Mouse (Mus musculus): ENCODE results near the gene Zfp597. TPM values are rescaled to one million over a fixed set of nuclear protein-coding genes. Genes with fewer than 3 reads are reported as not detected.

Gene Zfp597
- 6.6 TPM for polyA plus RNA-seq (2021)

- H3K27me3 ChIP-seq: no peaks in the 10 kb centered on the region
- ChIA-PET CTCF (interaction anchor here (1.2 kb wide), 1 partner anchor 22 kb away, joined by 3 read pairs; no protein-coding TSS in a partner anchor), POLR2A (interaction anchor here (0.6 to 1.4 kb wide), 2 partner anchors 12 to 181 kb away, joined by 3 read pairs; partner anchors contain the start of gene Naa60)
- peak; percentile 96 for ATAC-seq
- DNase-seq (ENCODE audit: low read depth, low spot score): peak; percentile 51
- peak; percentile 72 for TF ChIP-seq CTCF (IDR thresholded peaks at IDR 0.05)
- in situ Hi-C loops (cut with MboI; ENCODE audit: low pct_unique_long_range_greater_than_20kb): no loop called here
These were observed at the start of gene Zfp597, which contains the start of gene Gm20695 for GRCm38 (mm10) chr16:3884201-3885064. Gene Zfp597 (minus strand): TSS chr16:3884561. Gene Gm20695 (plus strand): TSS chr16:3884648.

DNA sequence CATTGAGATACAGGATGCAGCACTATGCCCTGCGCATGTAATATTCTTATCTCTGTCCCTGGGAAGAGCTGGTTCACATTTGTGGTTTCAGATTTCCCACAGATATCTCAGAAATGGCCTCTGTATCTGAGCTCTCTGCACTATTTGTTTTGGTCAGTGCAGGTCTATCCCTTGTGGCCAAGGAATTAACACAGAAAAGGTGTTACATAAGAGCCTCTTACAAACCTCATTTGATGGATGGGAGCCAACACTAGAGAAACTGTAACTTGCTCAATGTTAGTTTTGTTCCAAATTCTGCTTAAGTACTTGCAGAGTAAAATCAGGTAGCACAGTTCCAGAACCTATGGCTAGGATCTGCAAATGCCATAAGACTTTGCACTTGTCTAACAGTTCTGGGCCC, 49.7 kb upstream of the Zfp597 start:
- CTCF ChIA-PET: interaction anchor here (0.7 kb wide), 1 partner anchor 25 kb away, joined by 3 read pairs; the partner anchor contains the start of genes 1700037C18Rik and Cluap1
- in situ Hi-C loops (cut with MboI; ENCODE audit: low pct_unique_long_range_greater_than_20kb): no loop called here
- POLR2A ChIA-PET: no interaction called here
- DNase-seq (ENCODE audit: low read depth, low spot score): no peak
- no peak for TF ChIP-seq CTCF (IDR thresholded peaks at IDR 0.05)
- peak; percentile 26 for ATAC-seq
- no peaks in the 10 kb centered on the region for H3K27me3 ChIP-seq

DNA sequence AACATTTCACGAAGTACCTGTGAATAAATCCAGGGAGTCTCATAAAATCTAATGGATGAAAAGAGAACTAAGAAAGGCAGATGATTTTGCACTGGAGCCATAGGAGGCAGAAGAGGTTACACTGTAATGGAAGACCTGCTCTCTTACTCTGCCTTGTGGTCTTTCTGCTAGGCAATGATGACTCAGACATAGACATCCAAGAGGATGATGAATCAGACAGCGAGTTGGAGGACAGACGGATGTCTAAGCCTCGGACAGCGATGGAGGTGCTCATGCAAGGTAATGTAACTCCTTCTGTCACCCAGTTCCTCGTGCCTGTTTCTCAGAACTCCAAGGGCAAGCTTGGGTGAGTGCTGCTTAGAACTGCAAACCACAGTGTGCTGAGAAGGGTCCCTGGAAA, 49.2 kb upstream of the Zfp597 start:
- CTCF ChIA-PET: no interaction called here

DNA sequence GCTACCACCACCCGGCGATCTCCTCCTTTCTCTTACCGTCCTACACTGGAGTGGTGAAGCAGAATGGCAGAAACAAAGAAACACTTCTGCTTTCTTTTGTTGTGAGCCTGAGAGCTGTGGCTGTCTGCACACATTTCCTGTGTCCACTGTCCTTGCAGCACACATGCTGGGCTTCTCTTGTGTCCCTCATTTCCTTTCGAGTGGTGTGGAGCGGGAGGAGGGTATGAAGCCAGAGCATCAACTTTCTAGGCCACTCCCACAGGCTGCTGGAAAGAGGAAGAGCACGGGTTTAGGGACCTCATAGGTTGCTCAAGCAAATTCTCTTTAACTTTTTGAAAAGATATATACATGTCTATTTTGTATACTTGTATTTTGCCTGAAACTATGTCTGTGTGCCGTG, 44.8 kb upstream of the Zfp597 start:
- no peak for TF ChIP-seq CTCF (IDR thresholded peaks at IDR 0.05)
- CTCF ChIA-PET: interaction anchor here (1.3 kb wide), 1 partner anchor 12 kb away, joined by 3 read pairs; no protein-coding TSS in a partner anchor
- in situ Hi-C loops (cut with MboI; ENCODE audit: low pct_unique_long_range_greater_than_20kb): no loop called here
- DNase-seq (ENCODE audit: low read depth, low spot score): no peak
- ATAC-seq: no peak
- H3K27me3 ChIP-seq: no peaks in the 10 kb centered on the region
- POLR2A ChIA-PET: no interaction called here

More for the DNA sequence above, 49.2 kb upstream of the Zfp597 start:
- DNase-seq (ENCODE audit: low read depth, low spot score) (peak; percentile 10), ATAC-seq (no peak)
- in situ Hi-C loops (cut with MboI; ENCODE audit: low pct_unique_long_range_greater_than_20kb): no loop called here
- no peak for TF ChIP-seq CTCF (IDR thresholded peaks at IDR 0.05)
- POLR2A ChIA-PET: no interaction called here
- H3K27me3 ChIP-seq: no peaks in the 10 kb centered on the region

DNA sequence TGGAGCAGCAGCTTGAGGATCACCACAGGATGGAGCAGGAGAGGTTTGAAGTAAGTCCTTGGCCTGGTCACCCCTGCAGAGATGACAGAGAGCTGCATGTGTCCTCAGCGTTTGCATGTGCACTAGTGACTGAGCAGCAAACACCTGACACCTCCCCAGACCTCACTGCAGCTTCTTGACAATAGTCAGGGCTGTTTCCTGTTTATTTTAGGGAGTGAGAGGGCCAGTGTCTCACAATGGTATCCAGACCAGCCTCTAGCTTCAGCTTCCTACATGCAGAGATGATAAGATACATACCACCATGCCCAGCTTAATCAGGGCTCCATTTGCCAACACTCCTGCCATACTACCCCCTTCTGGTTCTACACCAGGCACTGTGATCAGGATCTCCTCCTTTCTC, 44.2 kb upstream of the Zfp597 start:
- in situ Hi-C loops (cut with MboI; ENCODE audit: low pct_unique_long_range_greater_than_20kb): no loop called here
- ChIA-PET CTCF (no interaction called here), POLR2A (no interaction called here)
- ATAC-seq: no peak
- no peaks in the 10 kb centered on the region for H3K27me3 ChIP-seq
- no peak for DNase-seq (ENCODE audit: low read depth, low spot score)
- no peak for TF ChIP-seq CTCF (IDR thresholded peaks at IDR 0.05)

DNA sequence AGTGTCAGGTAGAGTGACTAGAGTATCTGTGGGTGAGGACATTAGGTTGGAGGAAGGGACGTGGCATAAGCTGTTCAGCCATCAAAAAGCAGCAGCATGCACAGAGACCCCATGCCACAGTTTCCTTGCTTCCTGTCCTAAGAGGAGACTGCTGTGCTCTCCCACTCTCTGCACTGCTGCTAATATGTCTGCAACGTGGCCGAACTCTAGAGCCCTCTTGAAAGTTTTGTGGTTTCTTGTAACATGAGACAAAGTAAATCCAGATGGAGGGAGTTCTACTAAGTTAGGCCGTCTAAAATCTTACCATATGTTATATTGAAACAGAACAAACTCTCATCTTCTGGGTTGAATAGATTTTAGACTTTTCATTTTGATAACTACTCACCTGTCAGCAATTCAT, 39.6 kb upstream of the Zfp597 start:
- no peak for ATAC-seq
- no peaks in the 10 kb centered on the region for H3K27me3 ChIP-seq
- ChIA-PET CTCF (no interaction called here), POLR2A (no interaction called here)
- DNase-seq (ENCODE audit: low read depth, low spot score): no peak
- in situ Hi-C loops (cut with MboI; ENCODE audit: low pct_unique_long_range_greater_than_20kb): no loop called here
- no peak for TF ChIP-seq CTCF (IDR thresholded peaks at IDR 0.05)

DNA sequence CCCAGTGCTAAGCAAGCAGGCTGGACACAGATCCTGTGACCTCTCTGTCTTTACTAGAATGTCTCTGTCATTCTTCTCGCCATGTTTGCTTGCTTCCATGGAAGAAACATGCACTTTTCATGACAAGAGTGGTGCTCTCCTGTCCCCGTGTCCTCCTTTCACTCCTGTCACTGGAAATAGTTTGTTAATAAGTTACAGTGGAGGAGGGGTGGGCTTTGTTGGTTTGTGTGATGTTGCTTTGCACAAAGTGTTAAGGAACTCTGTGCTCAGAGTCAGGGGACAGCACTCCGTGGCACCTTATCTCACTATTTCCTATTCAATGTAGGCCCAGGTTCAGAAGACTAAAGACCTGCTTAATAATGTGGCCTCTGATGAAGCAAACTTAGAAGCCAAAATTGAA, 39.2 kb upstream of the Zfp597 start:
- ATAC-seq (no peak), DNase-seq (ENCODE audit: low read depth, low spot score) (no peak)
- in situ Hi-C loops (cut with MboI; ENCODE audit: low pct_unique_long_range_greater_than_20kb): no loop called here
- ChIA-PET CTCF (no interaction called here), POLR2A (no interaction called here)
- H3K27me3 ChIP-seq: no peaks in the 10 kb centered on the region
- no peak for TF ChIP-seq CTCF (IDR thresholded peaks at IDR 0.05)

- no peak for DNase-seq (ENCODE audit: low read depth, low spot score)
- no peak for TF ChIP-seq CTCF (IDR thresholded peaks at IDR 0.05)
- ChIA-PET POLR2A (no interaction called here), CTCF (interaction anchor here (0.8 to 0.9 kb wide), 2 partner anchors 9 to 14 kb away, joined by 3 read pairs; no protein-coding TSS in a partner anchor)
- H3K27me3 ChIP-seq: no peaks in the 10 kb centered on the region
- no peak for ATAC-seq
- in situ Hi-C loops (cut with MboI; ENCODE audit: low pct_unique_long_range_greater_than_20kb): no loop called here
These were observed 36.4 kb upstream of the Zfp597 start for GRCm38 (mm10) chr16:3920756-3921155.

DNA sequence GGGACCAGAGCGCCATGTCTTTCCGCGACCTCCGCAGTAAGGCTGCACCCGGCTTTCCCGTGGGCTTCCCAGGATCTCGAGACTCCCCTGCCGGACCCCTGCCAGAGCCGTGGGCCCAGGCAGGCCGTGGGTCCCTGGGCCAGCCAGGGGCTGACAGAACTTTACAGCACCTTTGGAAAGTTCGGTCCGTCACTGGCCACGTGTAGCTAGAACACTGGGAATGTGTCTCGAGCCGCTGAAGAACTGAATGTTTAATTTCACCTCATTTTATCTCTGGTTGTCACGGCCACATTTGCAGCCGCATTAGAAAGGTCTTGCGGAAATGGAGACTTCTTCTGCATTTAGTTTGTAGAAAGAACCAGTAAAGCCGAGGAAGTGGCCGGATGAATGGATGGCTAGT, 24.8 kb upstream of the Zfp597 start:
- in situ Hi-C loops (cut with MboI; ENCODE audit: low pct_unique_long_range_greater_than_20kb): loop anchor here (10.0 kb wide), 1 partner anchor 164 kb away; the partner anchor contains the start of gene Zfp263
- POLR2A ChIA-PET: no interaction called here
- H3K27me3 ChIP-seq: no peaks in the 10 kb centered on the region
- peak; percentile 42 for ATAC-seq
- TF ChIP-seq CTCF (IDR thresholded peaks at IDR 0.05): no peak
- DNase-seq (ENCODE audit: low read depth, low spot score): no peak
- CTCF ChIA-PET: interaction anchor here (0.8 to 2.2 kb wide), 9 partner anchors 8 to 166 kb away, joined by 3 to 7 read pairs (median 3); partner anchors contain the start of genes Olfr15 and Zfp263

- ChIA-PET POLR2A (interaction anchor here (1.1 kb wide), 1 partner anchor 9 kb away, joined by 3 read pairs; no protein-coding TSS in a partner anchor), CTCF (interaction anchor here (0.7 to 2.2 kb wide), 8 partner anchors 9 to 158 kb away, joined by 3 to 7 read pairs (median 3); partner anchors contain the start of gene Olfr15)
- no peaks in the 10 kb centered on the region for H3K27me3 ChIP-seq
- peak; percentile 99 for ATAC-seq
- in situ Hi-C loops (cut with MboI; ENCODE audit: low pct_unique_long_range_greater_than_20kb): loop anchor here (10.0 kb wide), 1 partner anchor 164 kb away; the partner anchor contains the start of gene Zfp263
- no peak for TF ChIP-seq CTCF (IDR thresholded peaks at IDR 0.05)
- DNase-seq (ENCODE audit: low read depth, low spot score): peak; percentile 95
These were observed 24.3 kb upstream of the Zfp597 start, which contains the start of the genes 1700037C18Rik and Cluap1 for GRCm38 (mm10) chr16:3908537-3909111. Gene 1700037C18Rik (minus strand): TSS chr16:3908689. Gene Cluap1 (plus strand): TSS chr16:3908801.

All from Patski (cell line).